Mouse (Mus musculus): ENCODE measurements around the gene Gm44596. TPM values are rescaled to one million over a fixed set of nuclear protein-coding genes. Genes with fewer than 3 reads are reported as not detected.
A peak's percentile ranks its signal among the peaks of the same experiment; 100 is the strongest.

Gm44596 gene
- total and polyA plus RNA-seq, 2 experiments from 2014 or later, result not detected

DNA sequence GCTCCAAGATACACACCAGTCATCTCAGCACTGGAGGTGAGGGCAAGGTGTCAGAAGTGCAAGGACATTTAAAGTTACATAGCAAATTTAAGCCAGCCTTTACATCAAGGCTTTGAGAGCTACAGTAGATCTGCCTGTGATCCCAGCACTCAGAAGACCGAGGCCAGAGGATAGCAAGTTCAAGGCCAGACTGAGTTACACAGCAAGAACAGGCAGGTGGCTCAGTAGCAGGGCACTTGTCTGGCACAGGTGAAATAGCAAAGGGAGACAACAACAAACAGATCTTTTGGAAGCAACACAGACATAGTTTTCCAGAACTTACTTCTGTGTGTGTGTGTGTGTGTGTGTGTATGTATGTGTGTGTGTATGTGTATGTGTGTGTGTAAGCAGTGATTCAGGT, 42.8 kb downstream of the Gm44596 start:
- no peaks in the 10 kb centered on the region for H3K27me3 ChIP-seq (ENCODE audit: insufficient read depth, low read length)

GRCm38 (mm10) chr6:128421036-128421435, 45.7 kb downstream of the Gm44596 start:
- Histone ChIP-seq H3K9ac (replicated peaks; ENCODE audit: low read length, poor library complexity, severe bottlenecking) (no peak overlapping the region), H3K36me3 (ENCODE audit: insufficient read depth, low read length) (no peaks in the 10 kb centered on the region; the same call in 1 of the 2 replicates), H3K9me3 (ENCODE audit: low read length) (no peaks in the 10 kb centered on the region), H3K27ac (ENCODE audit: low read depth, low read length) (no peak overlapping the region), H3K27me3 (ENCODE audit: insufficient read depth, low read length) (no peaks in the 10 kb centered on the region), H3K4me2 (ENCODE audit: low read depth, low read length, poor library complexity, severe bottlenecking) (no peak overlapping the region), H3K4me1 (ENCODE audit: insufficient read depth, low read length) (no peaks in the 10 kb centered on the region), H3K4me3 (ENCODE audit: low read depth, low read length) (no peak overlapping the region)
- WGBS, result 86% methylated on average over 2 of the region's 2 CpGs
- no peak for DNase-seq (ENCODE audit: low spot score)
- no peak for ATAC-seq (ENCODE audit: low FRiP score)
- no peak for TF ChIP-seq CTCF (IDR thresholded peaks at IDR 0.05)

More for the DNA sequence above, 42.8 kb downstream of the Gm44596 start:
- Histone ChIP-seq H3K4me3 (ENCODE audit: low read depth, low read length) (no peak overlapping the region), H3K9ac (replicated peaks; ENCODE audit: low read length, poor library complexity, severe bottlenecking) (no peak overlapping the region), H3K27ac (ENCODE audit: low read depth, low read length) (no peak overlapping the region), H3K4me2 (ENCODE audit: low read depth, low read length, poor library complexity, severe bottlenecking) (no peak overlapping the region), H3K36me3 (ENCODE audit: insufficient read depth, low read length) (no peaks in the 10 kb centered on the region; the same call in 1 of the 2 replicates), H3K9me3 (ENCODE audit: low read length) (no peaks in the 10 kb centered on the region), H3K4me1 (ENCODE audit: insufficient read depth, low read length) (no peaks in the 10 kb centered on the region)
- no peak for ATAC-seq (ENCODE audit: low FRiP score)
- TF ChIP-seq CTCF (IDR thresholded peaks at IDR 0.05), result no peak
- WGBS, result 94% methylated on average over 1 of the region's 1 CpGs
- no peak for DNase-seq (ENCODE audit: low spot score)

DNA sequence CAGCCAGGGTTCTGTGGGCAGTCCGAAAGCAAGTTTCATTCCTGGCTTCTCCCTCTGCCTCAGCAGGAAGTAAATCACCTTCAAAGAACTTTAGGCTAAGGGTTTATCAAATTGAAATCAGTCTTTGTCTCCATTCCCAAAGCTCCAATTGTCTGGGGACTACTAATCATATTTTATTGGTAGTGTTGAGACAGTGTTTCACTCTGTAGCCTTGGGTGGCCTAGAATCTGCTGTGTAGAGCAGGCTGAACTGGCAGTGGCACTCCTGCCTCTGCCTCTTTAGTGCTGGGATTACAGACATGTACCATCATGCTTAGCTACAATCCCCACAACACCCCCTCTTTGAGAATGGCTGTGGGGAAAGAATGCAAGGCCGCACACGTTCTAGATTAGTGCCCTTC, 46.2 kb downstream of the Gm44596 start:
- Histone ChIP-seq H3K36me3 (ENCODE audit: insufficient read depth, low read length) (no peaks in the 10 kb centered on the region; the same call in 1 of the 2 replicates), H3K27ac (ENCODE audit: low read depth, low read length) (no peak overlapping the region), H3K9ac (replicated peaks; ENCODE audit: low read length, poor library complexity, severe bottlenecking) (no peak overlapping the region), H3K4me1 (ENCODE audit: insufficient read depth, low read length) (no peaks in the 10 kb centered on the region), H3K4me3 (ENCODE audit: low read depth, low read length) (no peak overlapping the region), H3K27me3 (ENCODE audit: insufficient read depth, low read length) (no peaks in the 10 kb centered on the region), H3K4me2 (ENCODE audit: low read depth, low read length, poor library complexity, severe bottlenecking) (no peak overlapping the region), H3K9me3 (ENCODE audit: low read length) (no peaks in the 10 kb centered on the region)
- TF ChIP-seq CTCF (IDR thresholded peaks at IDR 0.05), result no peak
- DNase-seq (ENCODE audit: low spot score), result no peak
- ATAC-seq (ENCODE audit: low FRiP score), result no peak
- WGBS, result 89% methylated on average over 3 of the region's 3 CpGs

DNA sequence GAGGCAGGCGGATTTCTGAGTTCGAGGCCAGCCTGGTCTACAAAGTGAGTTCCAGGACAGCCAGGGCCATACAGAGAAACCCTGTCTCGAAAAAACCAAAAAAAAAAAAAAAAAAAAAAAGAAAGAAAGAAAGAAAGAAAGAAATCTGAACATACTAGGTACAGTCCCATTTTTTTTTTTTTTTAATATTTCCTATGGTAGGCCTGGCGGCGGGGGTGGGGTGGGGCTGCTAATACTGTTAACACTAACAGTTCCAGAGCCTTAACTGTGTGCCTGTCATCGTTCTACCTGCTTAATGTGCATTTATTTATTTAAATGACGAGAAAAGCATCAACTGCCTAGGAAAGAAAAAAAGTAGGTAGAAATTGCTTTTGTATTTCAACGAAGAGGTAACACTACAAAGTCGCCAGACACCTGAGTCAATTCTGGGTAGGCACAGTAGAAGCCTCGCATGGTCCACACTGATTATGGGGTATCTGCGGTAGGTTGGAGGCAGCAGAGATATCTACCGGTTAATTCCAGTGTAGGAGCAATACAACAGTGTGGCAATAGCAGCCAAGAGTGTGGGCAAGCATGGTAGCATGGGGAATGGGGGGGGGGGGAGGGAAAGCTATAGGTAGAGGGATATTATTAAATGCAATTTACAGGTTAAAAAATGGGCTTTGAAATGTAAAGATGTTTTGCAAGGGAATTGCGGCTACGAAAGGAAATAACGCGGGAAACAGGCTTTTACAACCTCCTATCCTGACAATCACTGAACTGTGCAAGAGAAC, 48.4 kb downstream of the Gm44596 start:
- peak overlapping the region; percentile 97 for H3K27ac ChIP-seq (ENCODE audit: low read depth, low read length)
- no peak for DNase-seq (ENCODE audit: low spot score)
- peak overlapping the region; percentile 71 for H3K4me2 ChIP-seq (ENCODE audit: low read depth, low read length, poor library complexity, severe bottlenecking)
- WGBS, result 41% methylated on average over 15 of the region's 16 CpGs
- TF ChIP-seq CTCF (IDR thresholded peaks at IDR 0.05), result no peak
- H3K36me3 ChIP-seq (ENCODE audit: insufficient read depth, low read length), result peaks cover 5% of the 10 kb centered on the region; the same call in 1 of the 2 replicates
- peak overlapping the region; percentile 58 for H3K9ac ChIP-seq (replicated peaks; ENCODE audit: low read length, poor library complexity, severe bottlenecking)
- no peaks in the 10 kb centered on the region for H3K9me3 ChIP-seq (ENCODE audit: low read length)
- ATAC-seq (ENCODE audit: low FRiP score), result peak; percentile 43; the same call in 1 of the 2 replicates
- no peaks in the 10 kb centered on the region for H3K27me3 ChIP-seq (ENCODE audit: insufficient read depth, low read length)
- H3K4me1 ChIP-seq (ENCODE audit: insufficient read depth, low read length), result no peaks in the 10 kb centered on the region
- peak overlapping the region; percentile 43 for H3K4me3 ChIP-seq (ENCODE audit: low read depth, low read length)

GRCm38 (mm10) chr6:128424269-128425019, 49.1 kb downstream of the Gm44596 start, which contains the start of gene Itfg2:
TSS of gene Itfg2 (minus strand) at chr6:128424931.
- peak within 1 kb of the TSS; percentile 97 for H3K27ac ChIP-seq (ENCODE audit: low read depth, low read length)
- peak; percentile 95 for ATAC-seq (ENCODE audit: low FRiP score)
- WGBS, result under 1% methylated on average over 42 of the region's 42 CpGs
- peak within 1 kb of the TSS; percentile 58 for H3K9ac ChIP-seq (replicated peaks; ENCODE audit: low read length, poor library complexity, severe bottlenecking)
- no peaks in the 10 kb centered on the region for H3K27me3 ChIP-seq (ENCODE audit: insufficient read depth, low read length)
- peak within 1 kb of the TSS; percentile 71 for H3K4me2 ChIP-seq (ENCODE audit: low read depth, low read length, poor library complexity, severe bottlenecking)
- H3K9me3 ChIP-seq (ENCODE audit: low read length), result no peaks in the 10 kb centered on the region
- H3K4me3 ChIP-seq (ENCODE audit: low read depth, low read length), result peak within 1 kb of the TSS; percentile 43
- TF ChIP-seq CTCF (IDR thresholded peaks at IDR 0.05), result no peak
- peak; percentile 98 for DNase-seq (ENCODE audit: low spot score)
- H3K36me3 ChIP-seq (ENCODE audit: insufficient read depth, low read length), result peaks cover 7% of the 10 kb centered on the region; the same call in 1 of the 2 replicates
- H3K4me1 ChIP-seq (ENCODE audit: insufficient read depth, low read length), result no peaks in the 10 kb centered on the region

Measured in midbrain, postnatal 0 days (tissue).